Mouse (Mus musculus) heart, embryonic 12.5 days (tissue): ENCODE measurements at regions not wholly inside any gene's neighbourhood (a gene's known extent, or its start where the extent isn't known, plus 50 kb on each side); places are given as distances from the start of the nearest gene placed in this dataset.

Source experiments
- ATAC-seq: fragments of 200-750 bp; cut with Nextera tagmentation; 2 replicates; pipeline ENCODE4 v1.8.0; 2017; ENCODE audit warnings: moderate TSS enrichment, moderate library complexity; ENCODE audit not compliant: insufficient number of reproducible peaks, low FRiP score
- H3K27ac ChIP-seq: fragments of 300-500 bp; sonication (generic); 2 replicates; pipeline ENCODE4 v1.5.1; 2016; ENCODE audit warnings: mild to moderate bottlenecking, moderate library complexity; ENCODE audit not compliant: poor library complexity, severe bottlenecking
- H3K27me3 ChIP-seq: fragments of 300-500 bp; sonication (generic); replicated peaks from 2 replicates; pipeline ENCODE4 v1.6.1; 2016; ENCODE audit warnings: mild to moderate bottlenecking, moderate library complexity
- H3K36me3 ChIP-seq: fragments of 300-500 bp; sonication (generic); 2 replicates; pipeline ENCODE4 v1.6.1; 2016; ENCODE audit warnings: mild to moderate bottlenecking, moderate library complexity
- H3K4me1 ChIP-seq: fragments of 300-500 bp; sonication (generic); replicated peaks from 2 replicates; pipeline ENCODE4 v1.6.1; 2016; ENCODE audit warnings: mild to moderate bottlenecking
- H3K4me2 ChIP-seq: fragments of 300-500 bp; sonication (generic); 2 replicates; pipeline ENCODE4 v1.6.1; 2016; ENCODE audit warnings: mild to moderate bottlenecking, moderate library complexity
- H3K4me3 ChIP-seq: fragments of 300-500 bp; sonication (generic); 2 replicates; pipeline ENCODE4 v1.5.1; 2016; ENCODE audit warnings: mild to moderate bottlenecking
- H3K9ac ChIP-seq: fragments of 300-500 bp; sonication (generic); 2 replicates; pipeline ENCODE4 v1.6.1; 2016; ENCODE audit warnings: mild to moderate bottlenecking, moderate library complexity
- H3K9me3 ChIP-seq: fragments of 300-500 bp; sonication (generic); replicated peaks from 2 replicates; pipeline ENCODE4 v1.6.1; 2016; ENCODE audit warnings: mild to moderate bottlenecking, moderate library complexity
- WGBS: fragments of 180-500 bp; shearing (Covaris S2); methylation state at CpG from one replicate; pipeline ENCODE4 v1.1.7; 2016; 5-methylcytosine and 5-hydroxymethylcytosine counted together

DNA sequence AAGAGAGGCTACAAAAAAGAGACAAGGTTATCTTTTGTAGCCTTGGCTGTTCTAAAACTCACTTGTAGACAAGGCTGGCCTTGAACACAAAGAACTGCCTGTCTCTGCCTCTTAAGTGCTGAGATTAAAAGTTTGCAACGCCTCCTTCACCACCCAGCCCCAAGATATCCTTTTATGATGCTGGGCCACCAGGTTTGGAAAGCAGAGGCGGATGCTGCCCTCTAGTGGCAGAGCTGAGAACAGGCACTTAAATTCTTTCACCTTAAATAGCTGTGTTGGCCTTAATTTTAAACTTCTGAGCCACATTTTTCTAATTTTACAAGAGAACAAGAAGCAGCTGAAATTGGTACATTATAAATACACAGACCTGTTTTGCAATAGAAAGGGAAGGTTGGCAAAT, 82.5 kb upstream of the Tmem132d start:
- Histone ChIP-seq H3K4me3 (no peak overlapping the region), H3K4me2 (no peak overlapping the region), H3K9ac (no peak overlapping the region), H3K9me3 (0 out of 2 replicates have a peak, but pooled peaks cover 2% of the 10 kb centered on the region), H3K36me3 (no peaks in the 10 kb centered on the region), H3K27me3 (peaks cover 35% of the 10 kb centered on the region), H3K4me1 (no peaks in the 10 kb centered on the region), H3K27ac (no peak overlapping the region)
- 3% methylated on average over 2 of the region's 2 CpGs for WGBS
- no peak for ATAC-seq

GRCm38 (mm10) chr5:128513261-128513660, 80.4 kb upstream of the Tmem132d start:
- no peaks in the 10 kb centered on the region for H3K36me3 ChIP-seq
- H3K4me1 ChIP-seq, result no peaks in the 10 kb centered on the region
- no peak overlapping the region for H3K4me3 ChIP-seq
- no peak overlapping the region for H3K27ac ChIP-seq
- H3K4me2 ChIP-seq, result no peak overlapping the region
- H3K9ac ChIP-seq, result no peak overlapping the region
- H3K27me3 ChIP-seq, result peaks cover 18% of the 10 kb centered on the region
- WGBS, result 76% methylated on average over 14 of the region's 14 CpGs
- ATAC-seq, result no peak
- H3K9me3 ChIP-seq, result peaks cover 21% of the 10 kb centered on the region; the same call in 1 of the 2 replicates

DNA sequence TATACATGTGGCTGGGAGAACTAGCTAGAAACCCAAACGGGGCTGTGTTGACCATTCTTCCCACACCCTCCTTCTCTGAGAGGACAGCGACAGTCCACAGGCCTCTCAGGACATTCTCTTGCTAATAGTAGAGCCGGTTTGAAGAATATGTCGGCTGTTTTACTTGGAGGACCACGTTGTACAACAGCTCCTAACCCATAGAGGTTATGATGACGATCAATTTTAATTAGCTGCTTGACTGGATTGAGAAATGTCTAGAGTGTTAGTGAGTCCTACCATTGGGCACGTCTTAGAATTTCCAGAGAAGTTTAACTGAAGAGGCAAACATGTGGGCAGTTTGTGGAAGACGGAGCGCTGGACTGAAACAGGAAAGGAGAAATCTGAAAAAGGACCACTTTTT, 79.7 kb upstream of the Tmem132d start:
- H3K36me3 ChIP-seq, result no peaks in the 10 kb centered on the region
- no peak overlapping the region for H3K9ac ChIP-seq
- no peak overlapping the region for H3K27ac ChIP-seq
- H3K4me2 ChIP-seq, result no peak overlapping the region
- no peaks in the 10 kb centered on the region for H3K4me1 ChIP-seq
- no peak for ATAC-seq
- H3K4me3 ChIP-seq, result no peak overlapping the region
- 79% methylated on average over 9 of the region's 9 CpGs for WGBS
- peaks cover 21% of the 10 kb centered on the region; the same call in 1 of the 2 replicates for H3K9me3 ChIP-seq
- peaks cover 15% of the 10 kb centered on the region for H3K27me3 ChIP-seq

DNA sequence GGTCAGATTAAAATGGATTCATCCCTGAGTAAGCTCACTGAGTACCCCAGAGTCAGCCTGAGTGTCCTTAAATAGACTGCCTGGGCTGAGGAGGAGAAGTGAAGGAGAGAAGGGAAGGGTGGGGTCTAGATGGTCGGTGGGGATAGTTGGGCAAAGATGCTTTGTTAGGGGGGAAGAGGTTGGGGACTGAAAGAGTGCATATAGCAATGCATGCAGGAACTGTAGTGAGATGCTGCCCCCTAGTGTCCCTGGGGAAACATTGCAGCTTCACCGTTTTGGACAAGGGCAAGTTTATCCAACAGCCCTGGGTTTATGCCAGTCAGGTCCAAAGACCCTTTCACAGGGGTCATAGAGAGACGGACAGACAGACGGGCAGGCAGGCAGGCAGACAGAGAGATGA, 71.6 kb upstream of the Tmem132d start:
- no peaks in the 10 kb centered on the region for H3K4me1 ChIP-seq
- H3K27ac ChIP-seq, result no peak overlapping the region
- peaks cover 5% of the 10 kb centered on the region; the same call in 1 of the 2 replicates for H3K27me3 ChIP-seq
- no peaks in the 10 kb centered on the region for H3K36me3 ChIP-seq
- H3K9ac ChIP-seq, result no peak overlapping the region
- ATAC-seq, result no peak
- 2% methylated on average over 4 of the region's 4 CpGs for WGBS
- H3K4me3 ChIP-seq, result no peak overlapping the region
- H3K4me2 ChIP-seq, result no peak overlapping the region
- peaks cover 19% of the 10 kb centered on the region; the same call in 1 of the 2 replicates for H3K9me3 ChIP-seq

- H3K4me2 ChIP-seq, result no peak overlapping the region
- H3K27ac ChIP-seq, result no peak overlapping the region
- ATAC-seq, result no peak
- H3K36me3 ChIP-seq, result no peaks in the 10 kb centered on the region
- H3K9me3 ChIP-seq, result peaks cover 25% of the 10 kb centered on the region
- no peak overlapping the region for H3K4me3 ChIP-seq
- H3K27me3 ChIP-seq, result peaks cover 7% of the 10 kb centered on the region; the same call in 1 of the 2 replicates
- H3K4me1 ChIP-seq, result no peaks in the 10 kb centered on the region
- H3K9ac ChIP-seq, result no peak overlapping the region
- WGBS, result 39% methylated on average over 9 of the region's 9 CpGs
Measured at GRCm38 (mm10) chr5:128499488-128499887, 66.6 kb upstream of the Tmem132d start.

GRCm38 (mm10) chr5:128499033-128499432, 66.2 kb upstream of the Tmem132d start:
- no peak for ATAC-seq

DNA sequence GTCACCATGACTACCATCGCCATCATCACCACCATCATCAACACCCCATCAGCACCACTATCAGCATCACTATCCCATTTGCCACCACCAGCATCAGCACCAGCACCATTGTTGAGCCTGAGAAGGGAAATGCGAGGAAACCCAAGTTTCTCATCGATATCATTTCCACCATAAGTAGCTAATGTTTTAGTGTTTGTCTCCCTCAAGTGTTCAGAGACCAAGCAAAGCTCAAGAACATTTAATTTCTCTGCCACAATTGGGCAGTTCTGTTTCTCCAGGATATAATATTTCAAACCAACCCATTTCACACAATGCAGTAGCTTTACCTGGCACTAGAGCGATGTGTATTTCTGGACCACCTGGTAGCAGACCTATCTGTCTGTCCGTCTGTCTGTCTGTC, 59.7 kb upstream of the Tmem132d start:
- 76% methylated on average over 5 of the region's 5 CpGs for WGBS

More at GRCm38 (mm10) chr5:128499033-128499432, 66.2 kb upstream of the Tmem132d start:
- no peaks in the 10 kb centered on the region for H3K4me1 ChIP-seq
- WGBS, result 44% methylated on average over 5 of the region's 5 CpGs
- no peak overlapping the region for H3K27ac ChIP-seq
- H3K36me3 ChIP-seq, result no peaks in the 10 kb centered on the region
- H3K27me3 ChIP-seq, result peaks cover 7% of the 10 kb centered on the region; the same call in 1 of the 2 replicates
- no peak overlapping the region for H3K4me3 ChIP-seq
- no peak overlapping the region for H3K4me2 ChIP-seq
- no peak overlapping the region for H3K9ac ChIP-seq
- H3K9me3 ChIP-seq, result peaks cover 25% of the 10 kb centered on the region

DNA sequence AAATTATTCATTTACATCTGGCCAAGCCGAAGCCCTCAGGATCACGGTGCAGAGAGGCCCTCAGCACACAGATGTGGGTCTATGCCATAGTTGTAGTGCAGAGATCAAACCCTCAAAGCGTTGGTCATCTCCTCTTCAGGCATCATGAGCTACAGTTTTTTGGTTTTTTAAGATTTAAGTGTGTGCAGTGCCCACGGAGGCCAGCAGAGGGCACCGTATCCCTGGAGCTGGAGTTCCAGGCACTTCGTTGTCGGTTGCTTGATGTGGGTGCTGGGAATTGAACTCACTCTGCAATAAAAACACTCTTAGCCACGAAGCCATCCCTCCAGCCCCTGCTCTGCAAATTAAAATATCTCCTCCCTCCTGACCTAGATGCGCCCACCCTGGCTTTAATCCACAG, 58.3 kb upstream of the Tmem132d start:
- no peak for ATAC-seq
- Histone ChIP-seq H3K4me3 (no peak overlapping the region), H3K4me2 (no peak overlapping the region), H3K9me3 (peaks cover 26% of the 10 kb centered on the region), H3K4me1 (no peaks in the 10 kb centered on the region), H3K27ac (no peak overlapping the region), H3K36me3 (no peaks in the 10 kb centered on the region), H3K27me3 (no peaks in the 10 kb centered on the region), H3K9ac (no peak overlapping the region)
- 32% methylated on average over 9 of the region's 9 CpGs for whole genome bisulfite sequencing

More for the DNA sequence above, 59.7 kb upstream of the Tmem132d start:
- H3K4me2 ChIP-seq, result no peak overlapping the region
- H3K4me3 ChIP-seq, result no peak overlapping the region
- H3K4me1 ChIP-seq, result no peaks in the 10 kb centered on the region
- H3K27ac ChIP-seq, result no peak overlapping the region
- no peak for ATAC-seq
- peaks cover 39% of the 10 kb centered on the region for H3K9me3 ChIP-seq
- no peaks in the 10 kb centered on the region for H3K36me3 ChIP-seq
- H3K27me3 ChIP-seq, result no peaks in the 10 kb centered on the region
- no peak overlapping the region for H3K9ac ChIP-seq

- Histone ChIP-seq H3K36me3 (no peaks in the 10 kb centered on the region), H3K9me3 (peaks cover 19% of the 10 kb centered on the region), H3K27ac (no peak overlapping the region), H3K4me2 (no peak overlapping the region), H3K4me3 (no peak overlapping the region), H3K9ac (no peak overlapping the region), H3K27me3 (peaks cover 9% of the 10 kb centered on the region), H3K4me1 (no peaks in the 10 kb centered on the region)
- no peak for ATAC-seq
- 70% methylated on average over 4 of the region's 4 CpGs for WGBS
Measured at GRCm38 (mm10) chr5:128488872-128489580, 56.1 kb upstream of the Tmem132d start.

DNA sequence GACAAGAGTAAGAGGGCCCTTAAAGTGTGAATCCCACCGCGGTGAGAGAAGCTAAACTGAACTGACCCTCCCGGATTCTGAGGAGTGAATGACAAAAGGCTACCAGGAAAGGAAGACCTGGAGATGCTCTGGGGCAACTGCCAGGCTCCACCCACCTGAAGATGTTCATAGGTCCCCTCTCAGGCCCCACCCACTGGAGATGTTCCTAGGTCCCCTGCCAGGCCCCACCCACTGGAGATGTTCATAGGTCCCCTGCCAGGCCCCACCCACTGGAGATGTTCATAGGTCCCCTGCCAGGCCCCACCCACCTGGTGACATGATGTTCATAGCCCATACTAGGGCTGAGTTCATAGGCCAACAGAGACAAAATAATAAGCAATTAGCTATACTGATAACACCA, 54.5 kb upstream of the Tmem132d start:
- ATAC-seq, result no peak
- 70% methylated on average over 3 of the region's 3 CpGs for WGBS

DNA sequence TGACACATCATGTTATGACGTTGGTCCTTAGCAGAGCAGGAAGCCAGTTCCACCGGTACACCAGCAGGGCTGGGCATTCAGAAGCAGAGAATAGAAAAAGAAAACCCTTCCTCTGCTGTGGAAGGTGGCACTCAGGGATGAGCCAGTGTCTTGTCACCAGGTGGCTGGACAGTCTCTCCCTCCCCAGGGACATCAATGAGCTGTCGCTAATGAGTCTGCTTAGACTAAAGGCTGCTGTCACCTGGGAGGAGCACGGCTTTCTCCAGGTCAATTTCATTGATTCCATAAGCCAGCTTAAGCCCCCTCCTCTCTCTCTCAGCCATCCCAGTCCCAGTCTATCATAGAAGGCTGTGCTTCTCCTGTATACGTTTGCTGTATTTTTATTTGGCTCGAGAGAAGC, 51.2 kb upstream of the Tmem132d start:
- peaks cover 9% of the 10 kb centered on the region for H3K9me3 ChIP-seq
- ATAC-seq, result no peak
- no peak overlapping the region for H3K9ac ChIP-seq
- H3K4me2 ChIP-seq, result no peak overlapping the region
- H3K27me3 ChIP-seq, result peaks cover 35% of the 10 kb centered on the region
- H3K27ac ChIP-seq, result no peak overlapping the region
- H3K4me1 ChIP-seq, result no peaks in the 10 kb centered on the region
- no peak overlapping the region for H3K4me3 ChIP-seq
- H3K36me3 ChIP-seq, result no peaks in the 10 kb centered on the region
- WGBS, result 38% methylated on average over 6 of the region's 6 CpGs

More for the DNA sequence above, 54.5 kb upstream of the Tmem132d start:
- H3K9me3 ChIP-seq, result peaks cover 19% of the 10 kb centered on the region
- peaks cover 23% of the 10 kb centered on the region for H3K27me3 ChIP-seq
- no peak overlapping the region for H3K4me2 ChIP-seq
- no peak overlapping the region for H3K27ac ChIP-seq
- no peak overlapping the region for H3K9ac ChIP-seq
- H3K36me3 ChIP-seq, result no peaks in the 10 kb centered on the region
- no peaks in the 10 kb centered on the region for H3K4me1 ChIP-seq
- no peak overlapping the region for H3K4me3 ChIP-seq

DNA sequence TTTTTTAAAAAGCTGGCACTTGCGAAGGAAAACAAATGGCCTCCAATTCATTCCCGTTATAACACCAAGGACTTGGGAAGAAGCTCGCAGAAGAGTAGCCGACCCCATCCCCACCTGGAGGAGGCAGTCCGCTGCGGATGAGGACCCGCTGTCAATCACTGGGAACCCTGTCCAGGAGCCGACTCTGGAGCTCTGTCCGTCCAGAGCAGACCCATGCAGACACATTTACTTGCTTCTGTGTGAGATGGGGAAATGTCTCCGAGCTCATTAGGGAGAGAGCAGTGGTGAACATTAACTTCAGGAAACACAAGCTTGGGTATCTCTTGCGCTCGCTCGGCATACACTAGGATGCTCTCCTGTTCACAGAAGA, 50.5 kb upstream of the Tmem132d start:
- Histone ChIP-seq H3K27ac (no peak overlapping the region), H3K9me3 (peaks cover 6% of the 10 kb centered on the region), H3K4me2 (peak overlapping the region; percentile 59), H3K4me3 (peak overlapping the region; percentile 32), H3K4me1 (no peaks in the 10 kb centered on the region), H3K36me3 (no peaks in the 10 kb centered on the region), H3K27me3 (peaks cover 35% of the 10 kb centered on the region), H3K9ac (no peak overlapping the region)
- ATAC-seq, result no peak
- 8% methylated on average over 13 of the region's 13 CpGs for WGBS
